Mouse (Mus musculus): Measurements from ENCODE around the gene Afap1l2. TPM values are rescaled to one million over a fixed set of nuclear protein-coding genes. Genes with fewer than 3 reads are reported as not detected.

Afap1l2 gene
- polyA plus RNA-seq, 1 experiment from 2014 or later, result 24.6 TPM

GRCm38 (mm10) chr19:56874601-56875315 is 133.3 kb downstream of the Afap1l2 start:
- Histone ChIP-seq H3K4me3 (ENCODE audit: low read depth, low read length) (peak overlapping the region; percentile 49), H3K27ac (ENCODE audit: low read length) (no peak overlapping the region), H3K9me3 (ENCODE audit: control insufficient read depth, low read depth, low read length) (no peaks in the 10 kb centered on the region), H3K4me2 (replicated peaks; ENCODE audit: low read depth, low read length) (peak overlapping the region; percentile 98), H3K9ac (replicated peaks; ENCODE audit: low read depth, low read length) (peak overlapping the region; percentile 25; the same call in 1 of the 2 replicates), H3K4me1 (ENCODE audit: control insufficient read depth, insufficient read depth, low read length) (peaks cover 16% of the 10 kb centered on the region; the same call in 1 of the 2 replicates), H3K36me3 (ENCODE audit: control insufficient read depth, insufficient read depth, low read length) (no peaks in the 10 kb centered on the region), H3K27me3 (ENCODE audit: control insufficient read depth, insufficient read depth, low read length) (peaks cover 27% of the 10 kb centered on the region)
- ATAC-seq (ENCODE audit: insufficient number of reproducible peaks, insufficient read depth, low FRiP score, low read depth), result peak; percentile 38; the same call in 1 of the 2 replicates
- WGBS, result 9% methylated on average over 30 of the region's 30 CpGs

DNA sequence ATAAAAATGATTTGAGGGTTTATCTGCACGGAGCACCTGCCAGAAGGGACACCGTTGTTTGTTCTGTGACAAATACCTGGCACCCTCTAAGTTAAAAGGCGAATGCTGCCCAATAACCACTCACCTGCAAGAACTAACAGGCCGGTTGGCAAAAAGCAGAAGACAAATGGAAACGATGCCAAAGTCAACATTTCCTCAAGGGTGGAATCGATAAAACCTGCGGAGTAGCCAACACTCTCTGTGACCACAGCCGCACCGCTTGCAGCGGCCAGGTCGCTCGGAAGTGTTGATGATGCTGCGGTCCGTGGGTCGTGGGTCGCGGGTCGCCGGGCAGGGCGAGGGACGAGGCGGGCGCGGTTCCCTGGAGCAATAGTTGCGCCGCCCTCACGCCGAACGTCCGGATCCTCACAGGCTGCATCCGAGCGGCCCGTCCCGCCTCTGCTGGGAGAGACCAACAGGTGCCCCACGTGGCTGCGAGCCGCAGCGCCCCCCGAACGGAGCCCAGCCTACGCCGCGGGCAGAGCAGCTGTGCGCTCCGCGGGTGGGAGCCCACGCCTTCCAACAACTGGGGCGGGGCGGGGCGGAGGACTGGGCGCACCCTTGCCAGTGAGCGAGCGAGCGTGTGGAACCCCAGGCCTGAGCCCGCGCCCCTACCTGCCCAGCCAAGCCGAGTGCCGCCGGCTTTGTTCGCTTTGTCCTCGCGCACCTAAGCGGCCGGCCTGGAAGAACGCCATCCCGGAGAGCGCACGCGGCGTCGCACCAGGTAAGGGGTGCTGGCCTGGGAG is 134.0 kb downstream of the Afap1l2 start, which contains the start of gene Vwa2:
TSS of gene Vwa2 (plus strand) at position 434 of the 785 bp plus-strand sequence.
- Histone ChIP-seq H3K27me3 (ENCODE audit: control insufficient read depth, insufficient read depth, low read length) (peaks cover 27% of the 10 kb centered on the region), H3K9ac (replicated peaks; ENCODE audit: low read depth, low read length) (peak within 1 kb of the TSS; percentile 25; the same call in 1 of the 2 replicates), H3K4me1 (ENCODE audit: control insufficient read depth, insufficient read depth, low read length) (peaks cover 16% of the 10 kb centered on the region; the same call in 1 of the 2 replicates), H3K4me2 (replicated peaks; ENCODE audit: low read depth, low read length) (peak within 1 kb of the TSS; percentile 98), H3K36me3 (ENCODE audit: control insufficient read depth, insufficient read depth, low read length) (no peaks in the 10 kb centered on the region), H3K9me3 (ENCODE audit: control insufficient read depth, low read depth, low read length) (no peaks in the 10 kb centered on the region), H3K27ac (ENCODE audit: low read length) (no peak within 1 kb of the TSS), H3K4me3 (ENCODE audit: low read depth, low read length) (peak within 1 kb of the TSS; percentile 49)
- WGBS, result 2% methylated on average over 68 of the region's 71 CpGs
- ATAC-seq (ENCODE audit: insufficient number of reproducible peaks, insufficient read depth, low FRiP score, low read depth), result peak; percentile 61

- 0 out of 2 replicates have a peak, but pooled peaks cover 5% of the 10 kb centered on the region for H3K27me3 ChIP-seq (ENCODE audit: control insufficient read depth, insufficient read depth, low read length)
- H3K9me3 ChIP-seq (ENCODE audit: control insufficient read depth, low read depth, low read length), result no peaks in the 10 kb centered on the region
- no peak overlapping the region for H3K4me2 ChIP-seq (replicated peaks; ENCODE audit: low read depth, low read length)
- 66% methylated on average over 4 of the region's 4 CpGs for WGBS
- H3K4me3 ChIP-seq (ENCODE audit: low read depth, low read length), result no peak overlapping the region
- no peaks in the 10 kb centered on the region for H3K36me3 ChIP-seq (ENCODE audit: control insufficient read depth, insufficient read depth, low read length)
- no peak overlapping the region for H3K9ac ChIP-seq (replicated peaks; ENCODE audit: low read depth, low read length)
- ATAC-seq (ENCODE audit: insufficient number of reproducible peaks, insufficient read depth, low FRiP score, low read depth), result no peak
- no peaks in the 10 kb centered on the region for H3K4me1 ChIP-seq (ENCODE audit: control insufficient read depth, insufficient read depth, low read length)
- H3K27ac ChIP-seq (ENCODE audit: low read length), result no peak overlapping the region
These were observed 140.3 kb downstream of the Afap1l2 start for GRCm38 (mm10) chr19:56867701-56868100.

Other genes with a start within 250 kb of the Afap1l2 start
- gene Ccdc186, start 186.0 kb downstream of the Afap1l2 start, polyA plus RNA-seq (2014; fragmentation: Nextera tagmentation; extraction: Ambion mirVana), result 25.4 and 27.1 TPM in 2 replicates
- gene Tdrd1, start 182.0 kb downstream of the Afap1l2 start, polyA plus RNA-seq (2014; fragmentation: Nextera tagmentation; extraction: Ambion mirVana), result 1.8 and 1.9 TPM in 2 replicates
- gene Vwa2, start 134.0 kb downstream of the Afap1l2 start, polyA plus RNA-seq (2014; fragmentation: Nextera tagmentation; extraction: Ambion mirVana), result 3.3 and 3.8 TPM in 2 replicates

Measured in stomach, embryonic 14.5 days (tissue).